Mouse (Mus musculus): ENCODE data around the gene Cnot6l. TPM values are rescaled to one million over a fixed set of nuclear protein-coding genes. Genes with fewer than 3 reads are reported as not detected.

Gene Cnot6l
- polyA plus RNA-seq, 1 experiment: not detected

DNA sequence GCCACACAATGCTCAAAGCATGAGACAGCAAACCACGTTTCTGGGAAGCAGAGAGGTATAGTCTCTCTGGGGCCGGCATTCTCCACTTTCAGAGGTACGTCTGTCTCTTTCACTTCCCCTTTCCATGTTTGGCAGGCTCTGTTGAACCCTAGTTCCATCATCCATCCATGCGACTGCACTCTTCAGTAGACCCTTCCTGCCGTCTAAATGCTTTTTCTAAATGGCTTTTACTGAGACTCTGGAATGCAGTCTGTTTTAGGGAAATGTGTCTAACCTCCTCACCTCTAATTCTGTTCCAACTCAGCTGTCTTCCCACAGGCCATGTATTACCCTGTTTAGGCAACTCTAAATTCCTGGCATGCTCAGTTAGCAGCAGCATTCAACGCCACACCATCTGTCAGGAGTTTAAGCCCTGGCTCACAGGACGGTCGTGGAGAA is 126.3 kb downstream of the Cnot6l start:
- Histone ChIP-seq H3K27ac (ENCODE audit: insufficient read depth, low read depth, low read length) (no peak overlapping the region), H3K4me1 (ENCODE audit: control insufficient read depth, insufficient read depth, low read length) (0 out of 2 replicates have a peak, but pooled peaks cover 2% of the 10 kb centered on the region), H3K4me3 (ENCODE audit: insufficient read depth, low read depth, low read length) (no peak overlapping the region)
- WGBS: 64% methylated on average over 8 of the region's 8 CpGs
- TF ChIP-seq POLR2A (IDR thresholded peaks at IDR 0.05; ENCODE audit: insufficient read depth, low read depth, low read length): no peak
- TF ChIP-seq CTCF (IDR thresholded peaks at IDR 0.05; ENCODE audit: insufficient read depth, low read depth, low read length): no peak

DNA sequence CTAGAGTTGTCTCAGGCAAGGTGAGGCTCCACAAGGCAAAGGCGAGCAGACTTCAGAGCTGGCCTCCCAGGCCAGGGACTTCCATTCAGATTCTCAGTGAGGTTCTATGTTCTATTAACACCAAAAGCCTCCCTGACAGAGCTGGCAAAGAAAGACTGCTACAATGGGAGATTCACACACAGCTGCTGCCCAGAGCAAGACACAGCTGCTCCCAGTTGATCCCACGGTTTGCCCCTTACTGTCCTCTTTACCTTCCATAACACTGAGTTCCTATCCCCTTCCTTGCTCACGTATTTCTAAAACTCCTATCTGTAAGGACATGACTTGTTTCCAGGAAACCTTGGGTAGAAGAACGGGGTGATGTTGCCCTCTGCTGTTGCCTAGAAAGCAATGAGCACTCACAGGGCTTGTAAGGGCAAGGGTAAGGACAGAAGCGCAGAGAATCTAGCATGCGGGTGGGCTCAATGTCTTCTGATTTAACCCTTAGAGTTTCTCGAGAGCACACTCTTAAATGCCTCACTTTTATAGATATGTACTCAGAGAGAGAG is 127.8 kb downstream of the Cnot6l start:
- TF ChIP-seq POLR2A (IDR thresholded peaks at IDR 0.05; ENCODE audit: insufficient read depth, low read depth, low read length): no peak
- no peak for TF ChIP-seq CTCF (IDR thresholded peaks at IDR 0.05; ENCODE audit: insufficient read depth, low read depth, low read length)
- H3K4me1 ChIP-seq (ENCODE audit: control insufficient read depth, insufficient read depth, low read length): 0 out of 2 replicates have a peak, but pooled peaks cover 2% of the 10 kb centered on the region
- 58% methylated on average over 7 of the region's 7 CpGs for whole genome bisulfite sequencing
- H3K4me3 ChIP-seq (ENCODE audit: insufficient read depth, low read depth, low read length): no peak overlapping the region
- H3K27ac ChIP-seq (ENCODE audit: insufficient read depth, low read depth, low read length): no peak overlapping the region

DNA sequence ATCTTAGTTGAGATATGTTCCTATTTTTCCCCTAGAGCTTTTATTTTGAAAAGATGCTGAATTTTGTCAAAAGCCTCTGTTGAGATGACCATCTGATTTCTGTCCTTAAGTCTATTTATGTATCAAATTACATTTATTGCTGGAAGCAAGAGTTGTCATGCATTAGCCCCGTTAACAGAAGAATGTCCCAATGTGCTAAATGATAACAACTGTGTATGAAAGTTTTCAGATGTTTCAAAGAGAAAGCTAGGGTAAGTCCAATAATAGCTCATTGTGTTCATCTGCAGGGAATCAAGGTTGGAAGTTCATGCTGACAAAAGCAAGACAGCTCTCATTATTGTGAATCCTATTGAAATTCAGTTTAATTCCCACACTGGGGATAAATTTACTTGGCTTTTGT is 129.9 kb downstream of the Cnot6l start:
- H3K4me3 ChIP-seq (ENCODE audit: insufficient read depth, low read depth, low read length): no peak overlapping the region
- 33% methylated on average over 1 of the region's 1 CpGs for WGBS
- H3K27ac ChIP-seq (ENCODE audit: insufficient read depth, low read depth, low read length): no peak overlapping the region
- no peak for TF ChIP-seq POLR2A (IDR thresholded peaks at IDR 0.05; ENCODE audit: insufficient read depth, low read depth, low read length)
- no peak for TF ChIP-seq CTCF (IDR thresholded peaks at IDR 0.05; ENCODE audit: insufficient read depth, low read depth, low read length)
- 0 out of 2 replicates have a peak, but pooled peaks cover 2% of the 10 kb centered on the region for H3K4me1 ChIP-seq (ENCODE audit: control insufficient read depth, insufficient read depth, low read length)

DNA sequence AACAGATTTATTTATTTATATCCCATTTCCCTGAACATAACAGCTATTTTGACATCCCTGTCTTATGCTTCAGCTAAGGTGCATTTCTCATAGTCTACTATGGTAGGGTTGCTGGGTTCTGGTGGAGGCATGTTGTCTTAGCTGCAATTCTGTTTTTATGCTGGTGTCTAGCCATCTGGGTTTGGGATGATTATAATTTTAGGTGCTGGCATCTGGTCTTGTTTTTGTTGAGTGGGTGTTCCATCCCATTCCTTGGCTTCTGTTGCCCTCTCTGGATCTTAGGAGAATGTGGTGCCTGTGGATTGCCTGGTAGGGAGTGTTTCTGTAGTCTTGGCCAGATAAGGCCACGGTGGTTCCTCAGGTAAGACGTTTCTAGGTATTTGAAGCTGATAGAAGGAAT is 134.2 kb downstream of the Cnot6l start:
- Histone ChIP-seq H3K27ac (ENCODE audit: insufficient read depth, low read depth, low read length) (no peak overlapping the region), H3K4me3 (ENCODE audit: insufficient read depth, low read depth, low read length) (no peak overlapping the region), H3K4me1 (ENCODE audit: control insufficient read depth, insufficient read depth, low read length) (no peaks in the 10 kb centered on the region)
- TF ChIP-seq POLR2A (IDR thresholded peaks at IDR 0.05; ENCODE audit: insufficient read depth, low read depth, low read length) (no peak), CTCF (IDR thresholded peaks at IDR 0.05; ENCODE audit: insufficient read depth, low read depth, low read length) (no peak)
- 84% methylated on average over 2 of the region's 2 CpGs for WGBS

Other genes starting within 250 kb of the Cnot6l start
- not detected in 2 replicates for gene Cxcl13, start 207.2 kb downstream of the Cnot6l start, polyA plus RNA-seq (2012; ENCODE audit: insufficient read depth, insufficient read length, low replicate concordance, missing spikeins)
- gene Mrpl1, start 45.3 kb upstream of the Cnot6l start, polyA plus RNA-seq (2012; ENCODE audit: insufficient read depth, insufficient read length, low replicate concordance, missing spikeins): not detected in 2 replicates
- not detected in 2 replicates for gene Fras1, start 209.8 kb upstream of the Cnot6l start, polyA plus RNA-seq (2012; ENCODE audit: insufficient read depth, insufficient read length, low replicate concordance, missing spikeins)